Mouse (Mus musculus): Measurements from ENCODE around the gene Hist1h4n.

DNA sequence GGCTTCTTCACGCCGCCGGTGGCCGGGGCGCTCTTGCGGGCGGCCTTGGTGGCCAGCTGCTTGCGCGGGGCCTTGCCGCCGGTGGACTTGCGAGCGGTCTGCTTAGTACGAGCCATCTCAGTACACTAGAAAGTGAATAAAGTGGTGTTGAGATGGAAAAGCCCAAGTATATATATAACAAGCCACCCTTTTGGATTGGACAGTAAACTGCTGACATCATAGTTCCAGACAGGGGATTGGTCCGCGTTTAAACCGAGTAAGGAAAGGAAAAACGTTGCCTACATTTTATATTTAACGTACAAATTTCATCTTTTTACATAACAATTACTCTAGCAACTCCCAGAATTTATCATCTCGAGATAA, 48.8 kb downstream of the Hist1h4n start, which contains the start of gene Hist1h3i:
- TF ChIP-seq CTCF (conservative IDR thresholded peaks at IDR 0.05; ENCODE audit: low read length) (no peak), NANOG (IDR thresholded peaks at IDR 0.05; ENCODE audit: borderline replicate concordance, low read length) (no peak)
